Mouse (Mus musculus) c-Kit-negative CD71-positive TER-119-positive erythroid progenitor cells, embryonic 14.5 days (primary cell): ENCODE data around the gene Ntn3.

Experiments
- DNase-seq: peaks from one replicate; pipeline ENCODE4 v3.0.0-alpha.2; 2013; ENCODE audit warnings: low read depth, low spot score

Gene Ntn3

DNA sequence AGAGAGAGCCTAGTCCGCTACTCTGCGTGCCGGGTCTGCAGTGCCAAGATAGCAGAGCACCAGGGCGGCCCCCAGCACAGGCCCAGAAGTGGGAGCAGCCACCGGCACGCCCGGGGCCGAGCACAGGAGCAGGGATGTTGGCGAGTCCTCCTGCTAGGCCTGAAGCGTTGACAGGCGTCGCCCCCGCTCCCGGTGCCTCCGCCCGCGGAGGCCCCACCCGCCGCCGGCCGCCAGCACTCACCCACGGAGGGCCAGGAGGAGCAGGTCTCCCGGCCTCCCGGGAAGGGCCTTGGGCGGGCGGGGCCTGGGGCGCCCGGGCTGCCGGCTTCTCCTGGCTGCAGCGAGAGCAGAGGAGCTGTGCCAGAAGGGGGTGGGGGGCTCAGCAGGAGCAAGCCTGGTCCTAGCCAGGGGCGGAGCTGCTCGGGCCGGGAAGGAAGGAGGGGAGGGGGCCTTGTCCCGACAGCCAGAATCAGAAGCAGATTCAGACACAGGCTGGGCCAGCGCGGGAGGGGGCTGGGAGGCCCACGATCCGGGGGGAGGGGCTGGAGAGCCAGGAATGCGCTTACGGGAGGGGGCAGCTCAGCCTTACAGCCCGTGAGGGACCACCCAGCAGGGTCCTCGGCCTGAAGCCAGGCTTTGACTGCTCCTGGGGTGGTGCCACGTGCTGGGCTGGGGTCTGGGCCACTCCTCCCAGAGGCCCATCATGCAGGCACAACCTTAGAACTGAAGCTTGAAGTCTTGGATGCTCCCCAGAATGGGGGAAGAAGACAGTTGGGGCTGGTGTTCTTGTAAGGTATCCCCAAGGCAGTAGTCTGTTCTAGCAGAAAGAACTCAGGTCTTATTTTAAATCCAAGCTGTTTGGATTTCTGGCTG lies at the start of gene Ntn3:
Gene Ntn3, minus strand, starts transcription at position 489 of the 873 bp plus-strand sequence.
- peak; percentile 79 for DNase-seq

DNA sequence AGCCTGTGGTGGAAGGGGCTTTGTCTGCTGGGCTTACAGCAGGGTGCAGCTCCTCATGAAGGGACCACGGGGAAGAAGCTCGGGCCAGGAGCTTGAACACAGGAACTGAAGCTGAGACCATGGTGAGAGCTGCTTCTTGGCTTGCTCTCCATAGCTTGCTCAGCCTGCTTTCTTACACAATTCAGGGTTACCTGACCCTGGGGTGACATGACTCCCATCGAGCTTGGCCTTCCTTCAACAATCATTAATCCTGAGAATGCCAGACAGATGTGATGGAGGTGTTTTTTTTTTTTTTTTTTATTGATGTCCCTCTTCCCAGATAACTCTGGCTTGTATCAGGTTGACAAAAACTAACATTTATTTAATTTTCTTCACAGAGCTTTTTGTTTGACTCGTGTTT lies 49.6 kb upstream of the Ntn3 start:
- no peak for DNase-seq

DNA sequence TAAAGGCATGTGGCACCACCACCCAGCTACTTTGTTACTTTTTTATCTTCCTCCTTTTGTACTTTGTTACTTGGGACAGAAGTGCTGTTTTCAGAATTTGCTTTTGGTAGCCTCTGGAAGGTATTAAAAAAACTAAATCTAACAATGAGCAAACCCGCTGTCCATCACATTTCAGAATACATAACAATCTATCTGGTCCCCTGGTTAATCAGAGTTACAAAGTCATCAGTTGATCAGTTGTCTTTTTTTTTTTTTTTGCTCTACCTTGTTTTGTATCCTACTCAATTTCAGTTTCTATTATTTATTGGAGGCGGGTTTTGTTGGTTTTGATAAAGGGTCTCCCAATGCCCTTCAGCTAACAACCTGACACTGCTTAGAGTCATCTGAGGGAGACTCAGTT lies 43.0 kb upstream of the Ntn3 start:
- DNase-seq, result no peak

DNA sequence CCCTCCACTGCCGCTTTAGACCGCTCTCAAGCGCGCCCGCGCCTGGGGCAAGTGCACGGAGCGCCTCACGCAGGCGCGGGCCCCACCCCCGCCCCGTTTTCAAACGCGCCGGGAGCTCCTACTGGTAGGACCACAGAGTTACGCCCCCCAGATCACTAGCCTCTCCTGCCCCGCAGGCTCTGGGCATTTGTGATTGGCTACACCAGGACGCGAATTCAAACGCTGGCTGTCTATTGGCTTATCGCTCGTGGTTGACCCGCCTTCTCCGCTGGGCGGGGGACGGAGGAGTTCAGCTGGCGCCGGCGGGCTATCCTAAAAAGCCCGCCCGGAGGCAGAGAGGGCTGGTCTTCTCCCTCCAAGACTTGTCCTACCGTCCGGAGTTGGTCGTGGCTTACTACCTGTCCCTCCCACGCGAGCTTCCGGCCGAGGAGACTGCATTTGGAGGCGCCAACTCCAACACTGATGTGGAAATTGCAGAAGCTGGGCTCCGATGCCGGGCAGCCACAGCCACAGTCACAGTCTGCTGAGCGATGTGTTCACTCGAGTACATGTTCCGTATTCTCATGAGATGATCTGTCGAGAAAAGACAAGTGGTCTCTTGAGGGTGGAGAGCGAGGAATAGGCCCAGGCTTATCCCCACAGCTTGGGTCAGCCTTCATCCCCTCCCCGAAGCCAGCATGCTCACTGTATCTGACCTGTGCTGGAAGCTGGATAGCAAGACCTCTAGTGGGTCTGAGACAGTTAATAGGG lies 42.2 kb upstream of the Ntn3 start, which contains the start of gene Ccnf:
Gene Ccnf, minus strand, starts transcription at position 165 of the 750 bp plus-strand sequence.
- peak; percentile 98 for DNase-seq

DNA sequence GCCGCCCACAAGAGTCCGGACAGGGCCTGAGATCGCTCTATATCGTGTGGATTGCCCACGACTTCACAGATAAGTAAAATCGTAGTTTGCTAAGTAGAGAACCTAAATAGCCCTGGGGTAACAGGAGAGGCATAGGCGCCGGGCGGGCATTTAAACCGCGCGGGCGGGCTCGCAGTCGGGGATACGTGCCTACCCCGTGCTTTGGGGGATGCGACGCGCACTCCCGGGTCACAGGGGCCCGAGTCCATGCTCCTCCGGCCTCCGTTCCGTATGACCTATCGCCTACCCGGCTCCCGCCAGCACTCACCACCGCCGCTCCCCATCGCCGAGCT lies 41.6 kb upstream of the Ntn3 start:
- DNase-seq, result no peak

DNA sequence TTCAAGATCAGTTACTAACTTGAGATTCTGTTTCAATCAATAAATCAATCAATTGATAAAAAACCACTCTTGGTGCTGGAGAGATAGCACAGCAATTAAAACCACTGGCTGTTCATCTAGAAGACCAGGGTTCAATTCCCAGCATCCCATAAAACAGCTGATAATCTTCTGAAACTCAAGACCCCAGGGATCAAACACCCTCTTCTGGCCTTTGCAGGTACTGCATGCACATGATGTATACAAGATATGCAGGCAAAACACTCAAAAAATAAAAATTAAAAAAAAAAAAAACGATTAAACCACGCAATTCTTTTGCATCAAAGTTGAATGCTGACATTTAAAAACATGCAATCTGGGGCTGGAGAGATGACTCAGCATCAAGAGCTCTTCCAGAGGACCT lies 39.3 kb upstream of the Ntn3 start:
- DNase-seq, result no peak

DNA sequence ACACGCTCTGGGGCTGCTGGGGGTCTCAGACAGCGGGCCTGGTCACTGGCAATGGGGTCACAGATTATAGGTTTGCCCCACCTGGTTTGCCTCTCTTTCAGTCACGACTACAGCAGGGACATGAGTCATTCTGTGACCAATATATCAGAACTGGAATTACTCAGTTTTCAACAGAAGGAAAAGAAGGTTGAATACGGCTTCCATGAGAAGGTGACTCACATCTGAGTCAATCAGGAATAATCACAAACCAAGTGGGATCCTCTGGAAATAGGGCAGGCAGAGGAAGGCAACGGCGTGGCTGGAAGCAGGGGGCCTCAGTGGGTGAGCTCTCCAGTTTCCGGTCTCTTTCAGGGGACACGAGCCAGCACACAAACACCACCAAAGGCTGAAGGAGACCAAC lies 34.7 kb upstream of the Ntn3 start:
- DNase-seq, result no peak

DNA sequence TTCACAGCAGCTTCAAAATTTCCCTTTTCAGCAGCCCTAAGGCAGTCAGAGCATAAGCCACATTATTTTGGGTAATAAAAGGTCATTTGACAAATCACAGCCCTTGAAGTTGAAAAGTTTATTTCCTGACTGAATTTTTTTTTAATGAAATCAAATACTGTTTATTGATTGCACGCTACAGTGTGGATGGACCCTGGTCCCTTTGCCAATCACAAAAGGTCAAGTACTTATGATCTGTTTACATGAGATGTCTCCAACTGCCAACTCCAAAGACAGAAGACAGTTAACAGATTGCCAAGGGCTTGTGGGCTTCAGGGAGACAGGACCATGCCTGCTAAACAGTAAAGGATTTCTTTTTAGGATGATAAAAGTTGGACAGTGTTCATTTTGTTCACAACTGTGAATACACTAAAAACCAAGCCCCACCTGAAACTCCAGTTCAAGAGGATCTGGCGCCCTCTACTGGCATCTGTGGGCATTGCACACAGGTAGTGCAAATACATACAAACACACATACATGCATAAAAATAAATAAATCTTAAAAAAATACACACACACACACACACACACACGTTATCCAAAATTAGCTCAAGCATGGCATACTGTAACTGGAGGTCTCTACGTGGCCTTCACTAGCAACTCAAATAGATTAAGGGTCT lies 34.1 kb upstream of the Ntn3 start:
- DNase-seq, result no peak

DNA sequence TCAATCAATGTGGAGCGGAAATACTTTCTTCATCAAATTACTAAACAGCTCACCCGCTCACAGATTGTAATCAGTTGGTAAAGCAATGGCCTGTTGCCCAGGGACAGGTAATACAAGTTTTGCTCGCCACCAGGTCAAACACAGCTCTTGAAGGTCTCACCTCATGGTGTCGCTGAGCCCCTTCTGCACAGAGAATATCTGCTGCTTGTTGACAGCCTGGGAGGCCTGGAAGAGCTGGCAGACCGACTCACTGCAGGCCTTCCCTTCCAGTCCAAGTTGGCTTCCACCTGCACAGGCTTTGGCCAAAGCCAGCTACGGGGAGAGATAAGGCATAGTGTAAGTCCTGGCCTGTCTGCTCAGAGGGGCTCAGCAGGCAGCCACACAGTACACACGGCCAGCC lies 27.6 kb upstream of the Ntn3 start:
- no peak for DNase-seq

DNA sequence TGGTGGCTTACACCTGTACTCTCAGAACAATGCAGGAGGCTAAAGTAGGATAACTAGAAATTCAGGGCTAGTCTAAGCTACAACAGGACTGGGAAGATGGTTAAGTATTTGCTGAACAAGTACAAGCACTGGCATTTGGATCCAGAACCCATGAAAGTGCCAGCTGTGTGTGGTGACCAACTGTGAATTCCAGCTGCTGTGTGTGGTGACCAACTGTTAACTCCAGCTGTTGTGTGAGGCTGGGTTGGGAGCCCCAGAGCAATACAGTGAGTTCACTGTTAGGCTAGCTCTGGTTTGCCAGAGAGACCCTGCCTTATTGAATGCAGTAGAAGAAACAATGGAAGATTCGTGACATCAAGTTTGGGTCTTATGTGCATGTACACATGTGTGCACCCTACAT lies 27.1 kb upstream of the Ntn3 start:
- no peak for DNase-seq

DNA sequence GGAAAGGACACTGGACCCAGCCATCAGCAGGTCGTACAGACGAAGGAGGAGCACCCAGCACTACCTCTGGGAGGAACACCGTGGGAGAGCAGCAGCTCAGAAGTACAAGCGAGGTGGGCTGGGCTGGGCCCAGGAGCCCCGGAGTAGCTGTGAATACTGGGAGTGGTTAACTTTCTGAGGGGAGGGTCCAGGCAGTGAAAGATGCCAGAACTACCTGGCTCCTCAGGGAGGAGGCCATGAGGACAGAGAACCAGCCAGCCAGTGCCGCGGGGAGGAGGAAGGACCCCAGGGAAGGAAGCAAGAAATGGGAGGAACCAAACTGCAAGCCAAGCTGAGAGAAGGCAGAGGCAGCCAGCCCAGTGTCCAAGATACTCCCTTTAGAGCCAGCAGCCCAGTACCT lies 18.6 kb upstream of the Ntn3 start:
- DNase-seq, result no peak

DNA sequence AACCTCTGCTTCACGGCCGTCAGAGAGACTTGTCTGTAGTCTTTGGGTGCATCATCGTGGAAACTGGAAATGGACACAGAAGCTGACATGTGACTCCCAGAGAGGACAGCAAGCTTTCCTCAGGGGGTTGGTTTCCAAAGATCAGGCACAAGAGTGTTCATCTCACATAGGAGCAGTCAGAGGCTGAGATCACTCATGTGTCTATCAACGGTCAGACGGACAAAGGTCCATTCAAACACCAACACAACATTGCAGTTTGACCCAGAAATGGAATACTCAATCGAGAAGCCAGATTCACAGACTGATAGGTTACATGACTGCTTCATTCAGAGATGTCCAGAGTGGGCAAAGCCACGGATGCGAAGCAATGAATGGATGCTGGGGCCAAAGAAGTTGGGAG lies 17.4 kb upstream of the Ntn3 start:
- no peak for DNase-seq

DNA sequence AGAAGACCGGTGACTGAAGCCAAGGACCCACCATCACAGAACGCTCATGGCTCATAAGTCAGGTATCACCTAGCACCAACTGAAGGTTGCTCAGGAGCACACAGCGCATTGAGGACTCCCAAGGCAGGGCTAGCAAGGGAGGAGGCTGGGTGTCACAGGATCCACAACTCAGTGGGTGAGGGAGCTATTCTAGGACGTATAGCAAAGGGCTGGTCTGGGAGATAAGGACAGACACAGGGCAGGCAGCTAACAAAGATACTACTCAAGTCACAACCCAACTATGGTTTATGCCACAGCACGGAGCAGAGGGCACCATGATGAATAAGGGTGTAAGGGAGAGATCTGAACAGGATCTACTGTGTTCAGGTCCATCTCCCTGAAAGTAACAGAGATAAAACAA lies 16.5 kb upstream of the Ntn3 start:
- DNase-seq, result no peak

DNA sequence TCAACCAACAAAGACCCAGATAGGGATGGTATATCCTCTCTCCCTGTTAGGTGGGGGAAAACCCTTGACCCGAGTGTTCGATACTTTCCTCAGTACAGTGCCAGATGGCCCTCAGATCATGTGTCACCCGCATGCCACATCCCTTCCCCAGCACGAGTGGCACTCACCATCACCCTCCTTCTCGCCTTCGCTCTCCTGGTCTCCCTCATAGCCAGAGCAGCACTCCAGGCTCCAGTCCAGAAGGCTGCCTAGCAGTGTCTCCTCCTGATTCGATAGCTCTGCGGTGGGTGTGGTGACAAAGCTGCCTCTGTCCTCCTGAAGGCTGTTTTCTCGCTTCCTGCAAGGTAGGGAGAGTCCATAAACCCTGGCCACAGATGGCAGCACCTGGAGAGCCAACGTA lies 15.4 kb upstream of the Ntn3 start:
- no peak for DNase-seq

DNA sequence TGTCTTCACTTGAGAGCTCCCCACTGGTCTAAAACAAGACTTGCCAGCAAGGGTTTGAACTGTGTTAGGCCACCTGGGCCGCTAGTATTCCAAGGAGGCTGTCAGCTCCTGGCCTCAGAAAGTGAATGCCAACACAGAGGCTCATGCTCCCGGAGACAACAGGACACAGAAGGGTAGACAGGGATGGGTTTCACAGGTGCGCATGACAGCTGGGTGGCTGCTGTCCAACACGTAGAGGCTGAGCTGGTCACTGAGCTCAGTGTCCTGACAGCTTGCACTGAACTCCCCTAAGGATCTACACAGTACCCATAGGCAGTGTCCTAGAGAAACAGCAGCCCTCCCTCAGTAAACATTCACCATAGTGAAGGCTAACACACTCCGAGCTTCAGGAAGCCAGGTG lies 14.2 kb upstream of the Ntn3 start:
- no peak for DNase-seq

DNA sequence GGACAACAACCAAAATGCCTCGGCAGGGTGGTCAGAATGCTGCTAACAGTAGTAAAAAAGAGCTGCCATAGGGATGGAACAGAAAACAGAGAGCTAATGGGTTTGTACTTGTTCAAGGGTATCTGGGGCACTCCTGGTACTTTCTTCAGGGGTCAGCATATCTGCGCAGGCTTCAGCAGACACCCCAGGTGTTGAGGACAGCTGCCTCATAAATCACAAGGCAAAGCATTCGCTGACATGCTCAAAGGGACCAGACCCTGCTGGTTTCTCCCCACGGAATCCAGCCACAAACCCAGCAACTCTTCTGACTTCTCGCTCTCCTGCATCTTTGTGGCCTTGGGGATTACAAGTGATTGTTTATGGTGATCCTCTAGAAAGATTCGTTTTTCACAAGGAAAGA lies 13.3 kb upstream of the Ntn3 start:
- DNase-seq, result no peak

DNA sequence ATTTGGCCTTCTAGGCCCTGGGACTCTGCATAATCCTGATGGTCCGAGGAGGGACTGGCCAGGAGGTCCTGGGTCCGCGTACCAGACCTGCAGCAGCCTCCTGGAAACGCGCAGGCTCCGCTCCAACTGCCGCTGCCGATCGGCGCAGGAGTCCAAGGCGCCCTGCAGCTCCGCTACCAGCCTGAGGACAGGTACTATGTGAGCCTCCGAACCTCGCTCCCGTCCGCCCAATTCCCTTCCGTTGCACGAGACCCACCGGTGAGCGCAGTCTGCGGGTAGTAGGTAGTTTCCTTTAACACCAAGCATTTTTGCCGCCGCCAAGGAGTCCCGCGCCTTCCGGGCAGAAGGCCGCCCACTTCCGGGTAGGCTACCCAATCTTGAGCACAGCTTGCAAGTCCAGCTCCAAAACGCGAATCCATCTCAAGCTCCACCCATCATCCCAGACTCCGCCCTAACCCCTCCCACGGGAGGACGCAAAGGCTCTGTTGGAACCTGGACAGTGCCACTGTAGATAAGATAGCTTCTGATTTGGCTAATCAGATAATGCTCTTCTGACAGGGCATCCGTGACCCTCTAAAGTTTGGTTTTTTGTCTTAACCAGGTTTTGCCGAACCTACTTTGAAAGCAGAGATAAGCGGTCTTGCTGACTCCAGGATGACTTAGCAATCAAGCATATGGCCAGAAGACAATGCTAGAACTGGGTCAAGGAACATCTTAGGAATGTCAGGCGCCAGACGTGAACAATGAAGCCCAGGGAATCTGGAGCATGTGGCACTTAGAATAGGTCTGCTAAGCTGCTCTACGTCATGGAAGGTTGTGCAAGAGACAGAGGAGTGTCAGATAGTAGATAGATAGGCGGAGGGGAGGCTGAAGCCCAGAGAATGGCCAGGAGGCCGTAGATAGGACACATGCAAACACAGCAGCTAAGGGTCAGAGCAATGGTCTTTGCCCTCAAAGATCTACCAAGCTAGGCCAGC lies 11.4 kb upstream of the Ntn3 start, which contains the start of gene Tedc2:
Gene Tedc2, minus strand, starts transcription at position 417 of the 977 bp plus-strand sequence.
- DNase-seq, result peak; percentile 86

DNA sequence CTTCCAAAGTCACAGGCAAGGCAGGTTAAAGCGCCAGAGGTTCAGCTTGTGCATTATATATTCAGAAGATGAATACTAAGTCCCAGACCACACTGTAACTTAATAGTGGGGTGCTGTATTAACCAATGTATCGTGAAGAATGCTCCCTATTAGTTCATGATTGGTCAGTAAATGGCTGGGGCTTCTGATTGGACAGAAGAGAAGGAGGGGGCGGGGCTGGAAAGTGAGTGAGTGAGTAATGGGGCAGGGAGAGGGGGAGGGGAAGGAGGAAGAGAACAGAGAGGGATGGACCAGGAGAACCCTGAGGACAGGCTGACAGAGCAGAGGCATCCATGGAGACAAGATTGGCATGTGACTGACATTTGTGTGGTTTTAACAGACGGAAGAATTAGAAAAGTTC lies 7.5 kb upstream of the Ntn3 start:
- no peak for DNase-seq

DNA sequence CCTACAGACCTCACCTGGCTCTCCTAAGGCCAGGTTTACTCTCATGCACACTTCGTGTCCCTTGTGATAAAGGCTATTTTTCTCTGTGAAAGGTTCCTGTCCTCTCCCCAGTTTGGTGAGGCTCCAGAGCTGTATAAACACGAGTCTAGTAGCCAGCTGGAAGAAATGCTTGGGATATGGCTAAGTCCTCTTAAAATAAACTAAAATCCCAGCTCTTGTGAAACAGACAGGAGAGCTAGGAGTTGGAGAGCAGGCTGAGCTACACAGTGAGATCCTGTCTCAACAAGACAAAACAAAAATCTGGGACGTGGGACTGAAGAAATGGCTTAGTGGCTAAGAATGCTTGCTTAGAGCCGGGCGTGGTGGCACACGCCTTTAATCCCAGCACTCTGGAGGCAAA lies 3.9 kb upstream of the Ntn3 start:
- DNase-seq, result no peak

DNA sequence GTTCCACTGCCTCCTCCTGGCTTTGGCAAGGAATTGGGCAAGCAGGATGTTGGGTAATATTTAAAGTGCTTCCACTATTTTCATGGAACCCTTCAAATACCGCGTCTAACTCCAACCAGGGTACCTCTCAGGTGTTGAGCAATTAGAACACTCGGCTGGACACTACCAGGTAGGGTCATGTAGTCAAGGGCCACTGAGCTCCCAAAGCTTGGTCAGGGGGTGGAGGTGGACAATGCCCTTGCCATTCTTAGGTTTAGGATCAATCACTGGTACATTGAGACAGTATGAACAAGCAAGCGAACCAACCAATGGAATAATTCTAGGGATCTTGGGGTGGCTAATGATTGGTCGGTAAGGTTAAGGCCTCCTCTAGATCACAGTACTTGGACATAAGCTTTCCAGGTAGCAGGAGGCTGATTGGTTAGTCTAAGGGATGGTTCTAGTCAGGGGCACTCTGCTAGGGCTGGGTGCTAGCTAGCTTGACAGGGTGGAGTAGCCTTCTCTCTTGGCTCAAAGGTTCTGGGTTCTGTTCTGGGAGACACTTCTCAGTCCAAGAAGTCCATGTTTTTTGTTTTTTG lies 3.2 kb upstream of the Ntn3 start:
- no peak for DNase-seq
